Mouse (Mus musculus): ENCODE data around the gene Dlg1. TPM values are rescaled to one million over a fixed set of nuclear protein-coding genes. Genes with fewer than 3 reads are reported as not detected.
A peak's percentile ranks its signal among the peaks of the same experiment; 100 is the strongest.

Dlg1 gene
- polyA plus RNA-seq, 1 experiment from 2014 or later: 16.9 TPM

- Histone ChIP-seq H3K4me1 (replicated peaks) (peaks cover 4% of the 10 kb centered on the region; the same call in 1 of the 2 replicates), H3K36me3 (0 out of 2 replicates have a peak, but pooled peaks cover 4% of the 10 kb centered on the region), H3K27ac (no peak overlapping the region), H3K27me3 (ENCODE audit: insufficient read depth, poor library complexity, severe bottlenecking) (no peaks in the 10 kb centered on the region), H3K4me3 (no peak overlapping the region), H3K9me3 (no peaks in the 10 kb centered on the region)
- no peak for DNase-seq (ENCODE audit: low spot score)
- WGBS: 93% methylated on average over 1 of the region's 1 CpGs
Observed at GRCm38 (mm10) chr16:31755053-31755452, 91.8 kb downstream of the Dlg1 start.

GRCm38 (mm10) chr16:31756436-31756835, 93.2 kb downstream of the Dlg1 start:
- no peak overlapping the region for H3K4me3 ChIP-seq
- H3K9me3 ChIP-seq: no peaks in the 10 kb centered on the region
- no peaks in the 10 kb centered on the region for H3K27me3 ChIP-seq (ENCODE audit: insufficient read depth, poor library complexity, severe bottlenecking)
- 0 out of 2 replicates have a peak, but pooled peaks cover 4% of the 10 kb centered on the region for H3K36me3 ChIP-seq
- H3K4me1 ChIP-seq (replicated peaks): peaks cover 4% of the 10 kb centered on the region; the same call in 1 of the 2 replicates
- WGBS: 89% methylated on average over 5 of the region's 5 CpGs
- H3K27ac ChIP-seq: no peak overlapping the region
- DNase-seq (ENCODE audit: low spot score): no peak

GRCm38 (mm10) chr16:31757606-31758005, 94.4 kb downstream of the Dlg1 start:
- 0 out of 2 replicates have a peak, but pooled peaks cover 4% of the 10 kb centered on the region for H3K36me3 ChIP-seq
- H3K4me3 ChIP-seq: no peak overlapping the region
- H3K27me3 ChIP-seq (ENCODE audit: insufficient read depth, poor library complexity, severe bottlenecking): no peaks in the 10 kb centered on the region
- no peaks in the 10 kb centered on the region for H3K9me3 ChIP-seq
- DNase-seq (ENCODE audit: low spot score): no peak
- no peak overlapping the region for H3K27ac ChIP-seq
- H3K4me1 ChIP-seq (replicated peaks): peaks cover 4% of the 10 kb centered on the region; the same call in 1 of the 2 replicates
- WGBS: 95% methylated on average over 1 of the region's 1 CpGs

GRCm38 (mm10) chr16:31759416-31759815, 96.2 kb downstream of the Dlg1 start:
- H3K36me3 ChIP-seq: no peaks in the 10 kb centered on the region
- H3K27me3 ChIP-seq (ENCODE audit: insufficient read depth, poor library complexity, severe bottlenecking): no peaks in the 10 kb centered on the region
- H3K4me3 ChIP-seq: no peak overlapping the region
- H3K4me1 ChIP-seq (replicated peaks): peaks cover 4% of the 10 kb centered on the region; the same call in 1 of the 2 replicates
- WGBS: 86% methylated on average over 6 of the region's 6 CpGs
- H3K9me3 ChIP-seq: no peaks in the 10 kb centered on the region
- DNase-seq (ENCODE audit: low spot score): no peak
- no peak overlapping the region for H3K27ac ChIP-seq

GRCm38 (mm10) chr16:31766298-31766697, 103.1 kb downstream of the Dlg1 start:
- no peak for DNase-seq (ENCODE audit: low spot score)
- H3K27me3 ChIP-seq (ENCODE audit: insufficient read depth, poor library complexity, severe bottlenecking): no peaks in the 10 kb centered on the region
- no peaks in the 10 kb centered on the region for H3K4me1 ChIP-seq (replicated peaks)
- H3K4me3 ChIP-seq: no peak overlapping the region
- no peaks in the 10 kb centered on the region for H3K36me3 ChIP-seq
- H3K27ac ChIP-seq: no peak overlapping the region
- WGBS: 95% methylated on average over 6 of the region's 6 CpGs
- H3K9me3 ChIP-seq: no peaks in the 10 kb centered on the region

- no peak for DNase-seq (ENCODE audit: low spot score)
- Histone ChIP-seq H3K4me3 (no peak overlapping the region), H3K9me3 (no peaks in the 10 kb centered on the region), H3K27ac (no peak overlapping the region), H3K36me3 (no peaks in the 10 kb centered on the region), H3K27me3 (ENCODE audit: insufficient read depth, poor library complexity, severe bottlenecking) (no peaks in the 10 kb centered on the region), H3K4me1 (replicated peaks) (no peaks in the 10 kb centered on the region)
- WGBS: 73% methylated on average over 3 of the region's 3 CpGs
Observed at GRCm38 (mm10) chr16:31766715-31767114, 103.5 kb downstream of the Dlg1 start.

GRCm38 (mm10) chr16:31775924-31776323, 112.7 kb downstream of the Dlg1 start:
- Histone ChIP-seq H3K4me1 (replicated peaks) (no peaks in the 10 kb centered on the region), H3K27me3 (ENCODE audit: insufficient read depth, poor library complexity, severe bottlenecking) (no peaks in the 10 kb centered on the region), H3K36me3 (no peaks in the 10 kb centered on the region), H3K4me3 (no peak overlapping the region), H3K9me3 (no peaks in the 10 kb centered on the region), H3K27ac (no peak overlapping the region)
- WGBS: 91% methylated on average over 10 of the region's 10 CpGs
- DNase-seq (ENCODE audit: low spot score): no peak

- no peaks in the 10 kb centered on the region for H3K36me3 ChIP-seq
- no peak for DNase-seq (ENCODE audit: low spot score)
- H3K27me3 ChIP-seq (ENCODE audit: insufficient read depth, poor library complexity, severe bottlenecking): no peaks in the 10 kb centered on the region
- H3K27ac ChIP-seq: no peak overlapping the region
- no peaks in the 10 kb centered on the region for H3K9me3 ChIP-seq
- H3K4me1 ChIP-seq (replicated peaks): no peaks in the 10 kb centered on the region
- WGBS: 84% methylated on average over 6 of the region's 6 CpGs
- no peak overlapping the region for H3K4me3 ChIP-seq
Observed at GRCm38 (mm10) chr16:31781015-31781414, 117.8 kb downstream of the Dlg1 start.

GRCm38 (mm10) chr16:31790056-31790455, 126.8 kb downstream of the Dlg1 start:
- Histone ChIP-seq H3K4me1 (replicated peaks) (no peaks in the 10 kb centered on the region), H3K4me3 (no peak overlapping the region), H3K27me3 (ENCODE audit: insufficient read depth, poor library complexity, severe bottlenecking) (no peaks in the 10 kb centered on the region), H3K36me3 (peaks cover 27% of the 10 kb centered on the region), H3K9me3 (no peaks in the 10 kb centered on the region), H3K27ac (no peak overlapping the region)
- 94% methylated on average over 9 of the region's 9 CpGs for WGBS
- DNase-seq (ENCODE audit: low spot score): no peak

GRCm38 (mm10) chr16:31803644-31804043, 140.4 kb downstream of the Dlg1 start:
- Histone ChIP-seq H3K27ac (no peak overlapping the region), H3K4me1 (replicated peaks) (no peaks in the 10 kb centered on the region), H3K4me3 (no peak overlapping the region), H3K27me3 (ENCODE audit: insufficient read depth, poor library complexity, severe bottlenecking) (no peaks in the 10 kb centered on the region), H3K9me3 (no peaks in the 10 kb centered on the region), H3K36me3 (peaks cover 64% of the 10 kb centered on the region)
- WGBS: 91% methylated on average over 3 of the region's 3 CpGs
- DNase-seq (ENCODE audit: low spot score): no peak

GRCm38 (mm10) chr16:31826049-31826448, 162.8 kb downstream of the Dlg1 start:
- Histone ChIP-seq H3K4me1 (replicated peaks) (peaks cover 11% of the 10 kb centered on the region), H3K4me3 (no peak overlapping the region), H3K36me3 (peaks cover 14% of the 10 kb centered on the region), H3K27ac (no peak overlapping the region), H3K27me3 (ENCODE audit: insufficient read depth, poor library complexity, severe bottlenecking) (no peaks in the 10 kb centered on the region), H3K9me3 (no peaks in the 10 kb centered on the region)
- 20% methylated on average over 4 of the region's 4 CpGs for WGBS
- DNase-seq (ENCODE audit: low spot score): peak; percentile 31

- H3K4me3 ChIP-seq: no peak overlapping the region
- no peaks in the 10 kb centered on the region for H3K27me3 ChIP-seq (ENCODE audit: insufficient read depth, poor library complexity, severe bottlenecking)
- peaks cover 5% of the 10 kb centered on the region for H3K4me1 ChIP-seq (replicated peaks)
- no peak overlapping the region for H3K27ac ChIP-seq
- no peaks in the 10 kb centered on the region for H3K9me3 ChIP-seq
- H3K36me3 ChIP-seq: peaks cover 23% of the 10 kb centered on the region
- no peak for DNase-seq (ENCODE audit: low spot score)
- WGBS: 95% methylated on average over 4 of the region's 4 CpGs
Observed at GRCm38 (mm10) chr16:31830726-31831125, 167.5 kb downstream of the Dlg1 start.

- Histone ChIP-seq H3K4me3 (no peak overlapping the region), H3K9me3 (no peaks in the 10 kb centered on the region), H3K36me3 (peaks cover 30% of the 10 kb centered on the region), H3K27ac (no peak overlapping the region), H3K27me3 (ENCODE audit: insufficient read depth, poor library complexity, severe bottlenecking) (no peaks in the 10 kb centered on the region), H3K4me1 (replicated peaks) (no peaks in the 10 kb centered on the region)
- WGBS: 93% methylated on average over 10 of the region's 10 CpGs
- DNase-seq (ENCODE audit: low spot score): no peak
Observed at GRCm38 (mm10) chr16:31832630-31833422, 169.6 kb downstream of the Dlg1 start.

Data from hindbrain, embryonic 10.5 days (tissue).